Mouse (Mus musculus): ENCODE measurements around the gene Acot7. TPM values are rescaled to one million over a fixed set of nuclear protein-coding genes. Genes with fewer than 3 reads are reported as not detected.

Acot7 gene
- total RNA-seq, 1 experiment from 2014 or later: 66.4 TPM

DNA sequence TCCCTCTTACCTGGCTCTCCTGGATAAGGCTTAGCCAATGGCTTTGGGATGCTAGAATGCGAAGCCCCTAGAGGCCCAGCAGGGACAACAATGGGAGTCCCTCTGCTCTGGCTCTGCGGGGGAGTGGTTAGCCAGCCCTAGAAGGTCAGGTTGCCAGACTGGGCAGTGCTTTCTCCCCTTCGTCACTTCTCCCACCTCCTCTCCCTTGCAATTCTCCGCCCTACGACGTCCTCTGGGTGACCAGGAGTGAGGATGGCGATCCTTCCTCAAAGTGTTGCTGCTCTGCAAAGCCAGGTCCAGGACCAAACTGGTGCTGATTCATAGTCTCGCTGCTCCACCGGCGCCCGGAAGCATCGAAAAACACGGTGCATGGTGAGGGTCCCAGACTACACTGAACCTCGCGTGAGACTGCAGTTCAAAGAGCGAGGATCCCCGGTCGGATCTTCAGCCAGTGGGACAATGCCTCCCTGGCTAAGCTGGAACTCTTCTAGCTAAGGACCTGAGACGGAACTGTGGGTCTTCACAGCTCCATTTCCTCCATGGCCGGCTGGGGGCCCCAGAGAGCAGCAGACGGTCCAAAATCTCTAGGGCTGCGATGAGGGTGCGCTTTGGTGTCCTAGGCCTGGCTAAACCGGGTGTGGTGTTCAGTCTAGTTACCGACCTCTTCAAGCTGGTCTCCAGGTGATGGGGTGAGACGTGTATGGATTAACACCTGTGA lies 140.7 kb downstream of the Acot7 start, which contains the start of gene Rnf207:
Gene Rnf207 (minus strand): TSS at position 477 of the 718 bp plus-strand sequence.
- ATAC-seq (replicated peaks in 1 of 2; ENCODE audit: insufficient read depth in 1 of 2, low FRiP score in 2 of 2, low TSS enrichment in 1 of 2, low read depth in 1 of 2, poor library complexity in 2 of 2, severe bottlenecking in 2 of 2): peak; percentile 80

Other genes starting within 250 kb of the Acot7 start
- gene Dnajc11, start 244.4 kb upstream of the Acot7 start, total RNA-seq (2017): 47.3 and 83.1 TPM in 2 replicates
- 13.5 and 14.5 TPM in 2 replicates for gene Thap3, start 189.1 kb upstream of the Acot7 start, total RNA-seq (2017)
- gene Phf13, start 181.9 kb upstream of the Acot7 start, total RNA-seq (2017): 6.2 and 6.4 TPM in 2 replicates
- gene Klhl21, start 169.3 kb upstream of the Acot7 start, total RNA-seq (2017): 7.4 and 9.3 TPM in 2 replicates
- gene Zbtb48, start 150.5 kb upstream of the Acot7 start, total RNA-seq (2017): 9.0 and 11.2 TPM in 2 replicates
- gene Tas1r1, start 139.6 kb upstream of the Acot7 start, total RNA-seq (2017): 1.5 and 4.8 TPM in 2 replicates
- 24.8 and 27.0 TPM in 2 replicates for gene Nol9, start 138.8 kb upstream of the Acot7 start, total RNA-seq (2017)
- gene Plekhg5, start 105.6 kb upstream of the Acot7 start, total RNA-seq (2017): 3.8 and 3.9 TPM in 2 replicates
- 0.69 and 1.1 TPM in 2 replicates for gene Tnfrsf25, start 62.2 kb upstream of the Acot7 start, total RNA-seq (2017)
- 0.89 and 1.6 TPM in 2 replicates for gene Espn, start 25.8 kb upstream of the Acot7 start, total RNA-seq (2017)
- gene Hes2, start 19.3 kb upstream of the Acot7 start, total RNA-seq (2017): not detected in 2 replicates
- gene Gpr153, start 96.1 kb downstream of the Acot7 start, total RNA-seq (2017): not detected in 2 replicates
- not detected in 2 replicates for gene Hes3, start 113.5 kb downstream of the Acot7 start, total RNA-seq (2017)
- gene Icmt, start 119.1 kb downstream of the Acot7 start, total RNA-seq (2017): 16.8 and 19.4 TPM in 2 replicates
- gene Rnf207, start 140.9 kb downstream of the Acot7 start, total RNA-seq (2017): 0.35 TPM in 1 of 2 replicates, not detected in the other
- gene Rpl22, start 147.6 kb downstream of the Acot7 start, total RNA-seq (2017): 2,451 and 4,877 TPM in 2 replicates
- gene Chd5, start 160.5 kb downstream of the Acot7 start, total RNA-seq (2017): 0.20 TPM in 1 of 2 replicates, not detected in the other

Measured in hematopoietic stem cell, adult 5-6 weeks (primary cell).